Mouse (Mus musculus) liver, postnatal 0 days (tissue): ENCODE results near the gene Ywhae. TPM values are rescaled to one million over a fixed set of nuclear protein-coding genes. Genes with fewer than 3 reads are reported as not detected.
"Not testable (repeated sequence)": the region's sequence is repeated elsewhere in the genome, so short reads cannot be mapped to it uniquely, and the experiment has no call there.

ENCODE experiments used
- ATAC-seq: fragments of 200-750 bp; cut with Nextera tagmentation; 2 replicates; pipeline ENCODE4 v1.8.0; 2017; ENCODE audit warnings: mild to moderate bottlenecking, moderate library complexity
- DNase-seq: peaks from one replicate; pipeline ENCODE4 v3.0.0-alpha.2; 2016
- H3K27ac ChIP-seq: fragments of 300-500 bp; sonication (generic); 2 replicates; pipeline ENCODE4 v1.5.1; 2014; ENCODE audit warnings: antibody characterized with exemption, moderate library complexity, mild to moderate bottlenecking, low read depth
- H3K27me3 ChIP-seq: fragments of 300-500 bp; sonication (generic); 2 replicates; pipeline ENCODE4 v1.6.1; 2014; ENCODE audit warnings: low read length, control low read depth, mixed read lengths; ENCODE audit not compliant: insufficient read depth
- H3K36me3 ChIP-seq: fragments of 300-500 bp; sonication (generic); replicated peaks from 2 replicates; pipeline ENCODE4 v1.6.1; 2014; ENCODE audit warnings: mild to moderate bottlenecking, control low read depth, low read length, moderate library complexity, mixed read lengths; ENCODE audit not compliant: insufficient read depth
- H3K4me1 ChIP-seq: fragments of 300-500 bp; sonication (generic); 2 replicates; pipeline ENCODE4 v1.6.1; 2014; ENCODE audit warnings: antibody characterized with exemption, mild to moderate bottlenecking, control low read depth; ENCODE audit not compliant: insufficient read depth
- H3K4me2 ChIP-seq: fragments of 300-500 bp; sonication (generic); 2 replicates; pipeline ENCODE4 v1.6.1; 2014; ENCODE audit warnings: low read depth, mild to moderate bottlenecking, low read length, moderate library complexity, mixed read lengths
- H3K4me3 ChIP-seq: fragments of 300-500 bp; sonication (generic); 2 replicates; pipeline ENCODE4 v1.5.1; 2014; ENCODE audit warnings: low read depth, low read length
- H3K9ac ChIP-seq: fragments of 300-500 bp; sonication (generic); replicated peaks from 2 replicates; pipeline ENCODE4 v1.6.1; 2014; ENCODE audit warnings: mild to moderate bottlenecking, moderate library complexity
- H3K9me3 ChIP-seq: fragments of 300-500 bp; sonication (generic); 2 replicates; pipeline ENCODE4 v1.6.1; 2016; ENCODE audit warnings: mild to moderate bottlenecking, control low read depth, low read length, mixed read lengths
- CTCF ChIP-seq: sonication (generic); IDR thresholded peaks from 2 replicates; pipeline ENCODE4 v1.5.1; 2016; ENCODE audit warnings: antibody characterized with exemption, low read depth
- EP300 ChIP-seq: IDR thresholded peaks from 2 replicates; pipeline ENCODE4 v1.6.1; 2016; ENCODE audit warnings: antibody characterized with exemption, low read depth, mild to moderate bottlenecking
- WGBS: fragments of 180-500 bp; shearing (Covaris S2); extraction: QIAGEN DNeasy Blood & Tissue Kit; methylation state at CpG from one replicate; pipeline ENCODE4 v1.1.7; 2014; ENCODE audit not compliant: insufficient replicate concordance; 5-methylcytosine and 5-hydroxymethylcytosine counted together
- polyA plus RNA-seq: library from polyadenylated mRNA; unstranded; fragments of >200 nt; fragmentation: Nextera tagmentation; extraction: Ambion mirVana; gene quantifications from 2 replicates; pipeline ENCODE4 v1.2.1, GENCODE M21; 2015

Ywhae gene
- polyA plus RNA-seq, 1 experiment from 2014 or later = 204 TPM

DNA sequence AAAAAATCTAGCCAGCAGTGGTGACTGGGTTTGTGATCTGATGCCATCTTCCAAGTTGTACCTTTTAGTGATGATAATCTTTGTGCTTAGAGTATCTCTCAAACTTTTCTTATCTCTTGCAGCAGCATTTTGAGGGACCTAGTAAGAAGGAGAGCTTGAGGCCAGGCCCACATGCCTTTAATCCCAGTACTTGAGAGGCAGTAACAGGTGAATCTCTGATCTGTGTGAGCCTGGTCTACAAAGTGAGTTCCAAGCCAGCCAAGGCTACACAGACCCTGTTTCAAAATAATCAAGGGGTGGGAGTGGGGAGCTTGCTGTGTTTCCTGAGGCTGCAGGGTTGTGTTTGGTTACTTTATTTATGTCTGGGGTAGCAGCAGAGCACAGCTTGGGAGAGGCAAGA lies 41.6 kb upstream of the Ywhae start:
- DNase-seq = no peak
- ATAC-seq = no peak
- Histone ChIP-seq H3K4me1 (peaks cover 3% of the 10 kb centered on the region), H3K36me3 (peaks cover 54% of the 10 kb centered on the region), H3K4me2 (no peak overlapping the region), H3K4me3 (no peak overlapping the region), H3K9ac (no peak overlapping the region), H3K27ac (no peak overlapping the region), H3K9me3 (no peaks in the 10 kb centered on the region), H3K27me3 (no peaks in the 10 kb centered on the region)
- TF ChIP-seq EP300 (no peak), CTCF (no peak)

- Histone ChIP-seq H3K9me3 (no peaks in the 10 kb centered on the region), H3K4me1 (no peaks in the 10 kb centered on the region), H3K9ac (no peak overlapping the region), H3K27ac (no peak overlapping the region), H3K4me2 (no peak overlapping the region), H3K4me3 (no peak overlapping the region), H3K27me3 (no peaks in the 10 kb centered on the region), H3K36me3 (peaks cover 65% of the 10 kb centered on the region)
- DNase-seq (no peak), ATAC-seq (no peak)
- WGBS = 85% methylated on average over 5 of the region's 5 CpGs
- TF ChIP-seq EP300 (no peak), CTCF (no peak)
Measured at GRCm38 (mm10) chr11:75693570-75693969, 39.1 kb upstream of the Ywhae start.

GRCm38 (mm10) chr11:75697464-75697863 lies 35.2 kb upstream of the Ywhae start:
- H3K4me3 ChIP-seq, H3K27me3 ChIP-seq, ATAC-seq: not testable (repeated sequence)

GRCm38 (mm10) chr11:75700557-75700956 lies 32.1 kb upstream of the Ywhae start:
- Histone ChIP-seq H3K4me1 (no peaks in the 10 kb centered on the region), H3K9ac (no peak overlapping the region), H3K4me2 (no peak overlapping the region), H3K27ac (no peak overlapping the region), H3K36me3 (peaks cover 79% of the 10 kb centered on the region), H3K9me3 (no peaks in the 10 kb centered on the region), H3K27me3 (no peaks in the 10 kb centered on the region), H3K4me3 (no peak overlapping the region)
- TF ChIP-seq EP300 (no peak), CTCF (0 out of 2 replicates have a peak, but pooled peaks have one; percentile 10)
- DNase-seq (no peak), ATAC-seq (no peak)
- 91% methylated on average over 5 of the region's 5 CpGs for WGBS

More at GRCm38 (mm10) chr11:75697464-75697863, 35.2 kb upstream of the Ywhae start:
- 94% methylated on average over 3 of the region's 3 CpGs for WGBS
- DNase-seq, H3K27ac ChIP-seq, H3K4me1 ChIP-seq, H3K9ac ChIP-seq, H3K9me3 ChIP-seq, H3K4me2 ChIP-seq: not testable (repeated sequence)
- peaks cover 79% of the 10 kb centered on the region for H3K36me3 ChIP-seq

- Histone ChIP-seq H3K4me2 (no peak overlapping the region), H3K9ac (no peak overlapping the region), H3K27me3 (no peaks in the 10 kb centered on the region), H3K9me3 (no peaks in the 10 kb centered on the region), H3K4me3 (no peak overlapping the region), H3K4me1 (no peaks in the 10 kb centered on the region), H3K36me3 (peaks cover 77% of the 10 kb centered on the region), H3K27ac (no peak overlapping the region)
- 94% methylated on average over 6 of the region's 6 CpGs for WGBS
- DNase-seq (no peak), ATAC-seq (no peak)
- no peak for TF ChIP-seq CTCF
- TF ChIP-seq EP300 = no peak
Measured at GRCm38 (mm10) chr11:75702761-75703160, 29.9 kb upstream of the Ywhae start.

DNA sequence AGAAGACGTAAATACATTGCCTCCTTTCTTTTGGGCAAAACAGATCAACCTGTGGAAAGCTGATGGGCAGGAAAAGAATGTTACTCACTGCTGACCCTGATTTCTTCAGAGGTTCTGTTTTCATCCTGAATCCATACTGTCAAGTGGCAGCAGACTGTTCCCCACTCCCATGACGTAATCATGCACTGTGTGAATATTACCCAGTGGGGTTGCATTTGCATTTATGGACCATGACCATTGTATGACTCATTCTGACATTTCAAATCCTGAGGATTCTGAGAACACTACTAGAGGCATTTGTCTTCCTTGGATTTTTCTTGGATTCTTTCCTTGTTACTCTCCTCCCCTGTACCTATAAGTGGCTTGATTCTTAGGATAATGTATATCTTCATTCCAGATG lies 28.9 kb upstream of the Ywhae start:
- Histone ChIP-seq H3K4me1 (no peaks in the 10 kb centered on the region), H3K9me3 (no peaks in the 10 kb centered on the region), H3K4me2 (no peak overlapping the region), H3K27ac (no peak overlapping the region), H3K36me3 (peaks cover 68% of the 10 kb centered on the region), H3K9ac (no peak overlapping the region), H3K4me3 (no peak overlapping the region), H3K27me3 (no peaks in the 10 kb centered on the region)
- DNase-seq (no peak), ATAC-seq (no peak)
- WGBS = 94% methylated on average over 2 of the region's 2 CpGs
- TF ChIP-seq CTCF = no peak

GRCm38 (mm10) chr11:75713949-75714348 lies 18.7 kb upstream of the Ywhae start:
- ATAC-seq = no peak
- no peak for DNase-seq

More at GRCm38 (mm10) chr11:75713949-75714348, 18.7 kb upstream of the Ywhae start:
- no peak overlapping the region for H3K27ac ChIP-seq
- no peaks in the 10 kb centered on the region for H3K36me3 ChIP-seq
- peak; percentile 74 for TF ChIP-seq CTCF
- TF ChIP-seq EP300 = no peak
- no peaks in the 10 kb centered on the region for H3K4me1 ChIP-seq
- no peak overlapping the region for H3K4me2 ChIP-seq
- no peaks in the 10 kb centered on the region for H3K9me3 ChIP-seq
- no peak overlapping the region for H3K4me3 ChIP-seq
- 84% methylated on average over 1 of the region's 1 CpGs for WGBS
- no peaks in the 10 kb centered on the region for H3K27me3 ChIP-seq
- H3K9ac ChIP-seq = no peak overlapping the region
